25 mouse cellular contexts compared by ENCODE assay signal in genomic region chr2:74722949-74723348, GRCm38 (mm10). TPM values are rescaled to one million over a fixed set of nuclear protein-coding genes. Genes with fewer than 3 reads are reported as not detected.
DNase-seq lines count a peak whose midpoint lies in the region; ATAC-seq and TF ChIP-seq lines count a peak whose summit lies in the region.
"Had no signal": no experiment of that assay in that cellular context is flagged by ENCODE, and none has a peak within 500 bp of the region (broad histone marks: within the 10 kb centered on the region; RNA-seq: fewer than 3 reads in every experiment).

No protein-coding gene starts in this region.

- 47% methylated on average over 8 of the region's 8 CpGs for WGBS in intestine, embryonic 14.5 days
- 57% methylated on average over 8 of the region's 8 CpGs for WGBS in intestine, postnatal 0 days
- 4% methylated on average over 8 of the region's 8 CpGs for WGBS in hindbrain, embryonic 12.5 days
- 4% methylated on average over 8 of the region's 8 CpGs for WGBS in midbrain, embryonic 15.5 days

- no peaks in the 10 kb centered on the region for H3K9me3 ChIP-seq in intestine, embryonic 14.5 days (ENCODE audit: control insufficient read depth, low read length)
- H3K9me3 ChIP-seq in intestine, postnatal 0 days (ENCODE audit: control insufficient read depth) = no peaks in the 10 kb centered on the region
- H3K9me3 ChIP-seq in hindbrain, embryonic 12.5 days (replicated peaks) = no peaks in the 10 kb centered on the region
- no peaks in the 10 kb centered on the region for H3K9me3 ChIP-seq in midbrain, embryonic 15.5 days
- H3K9me3 ChIP-seq: heart, embryonic 13.5 days; midbrain, embryonic 13.5 days had no signal

- H3K4me2 ChIP-seq in intestine, embryonic 14.5 days (ENCODE audit: low read length) = peak overlapping the region; percentile 26; the same call in 1 of the 2 replicates
- H3K4me2 ChIP-seq in intestine, postnatal 0 days (replicated peaks; ENCODE audit: low read depth) = no peak overlapping the region
- H3K4me2 ChIP-seq in hindbrain, embryonic 12.5 days (replicated peaks) = peak overlapping the region; percentile 49
- H3K4me2 ChIP-seq in midbrain, embryonic 15.5 days = no peak overlapping the region
- H3K4me2 ChIP-seq: heart, embryonic 13.5 days; midbrain, embryonic 13.5 days had no signal

- H3K9ac ChIP-seq in intestine, embryonic 14.5 days (ENCODE audit: low read length) = no peak overlapping the region
- no peak overlapping the region for H3K9ac ChIP-seq in intestine, postnatal 0 days (ENCODE audit: low read depth, low read length)
- 0 out of 2 replicates have a peak overlapping the region, but pooled peaks have one; percentile 2 for H3K9ac ChIP-seq in hindbrain, embryonic 12.5 days
- H3K9ac ChIP-seq in midbrain, embryonic 15.5 days = no peak overlapping the region
- H3K9ac ChIP-seq: heart, embryonic 13.5 days; midbrain, embryonic 13.5 days had no signal

- H3K4me3 ChIP-seq in intestine, embryonic 14.5 days (ENCODE audit: low read depth, low read length) = no peak overlapping the region
- no peak overlapping the region for H3K4me3 ChIP-seq in intestine, postnatal 0 days (ENCODE audit: low read depth, low read length)
- peak overlapping the region; percentile 16 for H3K4me3 ChIP-seq in hindbrain, embryonic 12.5 days
- no peak overlapping the region for H3K4me3 ChIP-seq in midbrain, embryonic 15.5 days
- H3K4me3 ChIP-seq: heart, embryonic 13.5 days; midbrain, embryonic 13.5 days; myocyte had no signal

- peaks cover 25% of the 10 kb centered on the region for H3K4me1 ChIP-seq in intestine, embryonic 14.5 days (replicated peaks; ENCODE audit: control insufficient read depth, insufficient read depth, low read length)
- no peaks in the 10 kb centered on the region for H3K4me1 ChIP-seq in intestine, postnatal 0 days (replicated peaks; ENCODE audit: control insufficient read depth, insufficient read depth, low read length)
- no peaks in the 10 kb centered on the region for H3K4me1 ChIP-seq in hindbrain, embryonic 12.5 days
- 0 out of 2 replicates have a peak, but pooled peaks cover 3% of the 10 kb centered on the region for H3K4me1 ChIP-seq in midbrain, embryonic 15.5 days

- DNase-seq in intestine, embryonic 14.5 days (ENCODE audit: low spot score) = no peak
- DNase-seq in A20 (ENCODE audit: low read depth, low spot score) = peak; percentile 25
- peak; percentile 54 for DNase-seq in neural tube, embryonic 10.5 days (ENCODE audit: extremely low spot score, low spot score)
- DNase-seq in urinary bladder, postnatal 14 days (ENCODE audit: low spot score) = no peak
- DNase-seq: cerebellum, adult 8-10 months; gastrocnemius, postnatal 10 days; heart, adult 18-20 months; kidney, adult 18-20 months; liver; lung, postnatal 10 days; thymus, adult 18-20 months had no signal

- H3K36me3 ChIP-seq in intestine, embryonic 14.5 days (ENCODE audit: control insufficient read depth, insufficient read depth, low read length) = no peaks in the 10 kb centered on the region
- 0 out of 2 replicates have a peak, but pooled peaks cover 3% of the 10 kb centered on the region for H3K36me3 ChIP-seq in intestine, postnatal 0 days (ENCODE audit: control insufficient read depth, insufficient read depth)
- no peaks in the 10 kb centered on the region for H3K36me3 ChIP-seq in hindbrain, embryonic 12.5 days
- no peaks in the 10 kb centered on the region for H3K36me3 ChIP-seq in midbrain, embryonic 15.5 days (replicated peaks)
- H3K36me3 ChIP-seq: heart, embryonic 13.5 days; midbrain, embryonic 13.5 days had no signal

- no peak overlapping the region for H3K27ac ChIP-seq in intestine, embryonic 14.5 days (ENCODE audit: low read depth)
- H3K27ac ChIP-seq in intestine, postnatal 0 days (ENCODE audit: low read depth, low read length) = no peak overlapping the region
- H3K27ac ChIP-seq in hindbrain, embryonic 12.5 days = no peak overlapping the region
- H3K27ac ChIP-seq in midbrain, embryonic 15.5 days = no peak overlapping the region
- H3K27ac ChIP-seq: heart, embryonic 13.5 days; midbrain, embryonic 13.5 days had no signal

- ATAC-seq in intestine, embryonic 14.5 days (replicated peaks; ENCODE audit: low FRiP score, low TSS enrichment, low read depth) = no peak
- ATAC-seq in intestine, postnatal 0 days = no peak
- ATAC-seq in hindbrain, embryonic 12.5 days (ENCODE audit: low FRiP score) = no peak
- ATAC-seq in midbrain, embryonic 15.5 days (replicated peaks) = no peak
- ATAC-seq in megakaryocyte-erythroid progenitor cell, adult 5-6 weeks (replicated peaks; ENCODE audit: low FRiP score, low TSS enrichment, poor library complexity, severe bottlenecking) = no peak
- ATAC-seq: forebrain, embryonic 14.5 days; midbrain, embryonic 13.5 days had no signal

- H3K27me3 ChIP-seq in intestine, embryonic 14.5 days (replicated peaks; ENCODE audit: control insufficient read depth, insufficient read depth, low read length) = peaks cover 86% of the 10 kb centered on the region
- peaks cover 69% of the 10 kb centered on the region for H3K27me3 ChIP-seq in intestine, postnatal 0 days (replicated peaks; ENCODE audit: control insufficient read depth, insufficient read depth, low read length)
- peaks cover 100% of the 10 kb centered on the region for H3K27me3 ChIP-seq in hindbrain, embryonic 12.5 days
- peaks cover 99% of the 10 kb centered on the region for H3K27me3 ChIP-seq in midbrain, embryonic 15.5 days (replicated peaks)

- no peak for TF ChIP-seq CTCF in intestine, postnatal 0 days (IDR thresholded peaks at IDR 0.05; ENCODE audit: low read depth)

RNA-seq across cellular contexts. Expression of gene Gm28230, which starts 3.6 kb away (rescaled TPM):
- 0.38 and 0.66 TPM in 2 replicates for polyA plus RNA-seq in intestine, embryonic 14.5 days (2014; fragmentation: Nextera tagmentation; extraction: Ambion mirVana)
- 0.17 TPM in 1 of 2 replicates, not detected in the other for polyA plus RNA-seq in intestine, postnatal 0 days (2015; fragmentation: Nextera tagmentation; extraction: Ambion mirVana)
- polyA plus RNA-seq in hindbrain, embryonic 12.5 days (2016; fragmentation: Nextera tagmentation; extraction: Ambion mirVana) = 0.66 and 1.1 TPM in 2 replicates
- polyA plus RNA-seq in midbrain, embryonic 15.5 days (2015; fragmentation: Nextera tagmentation; extraction: Ambion mirVana) = not detected in 2 replicates
- total RNA-seq in megakaryocyte-erythroid progenitor cell, adult 5-6 weeks (2014; fragmentation: Nextera tagmentation) = not detected in 2 replicates
- not detected in 2 replicates for total RNA-seq in megakaryocyte-erythroid progenitor cell, adult 5-6 weeks (2017)
- total RNA-seq: common myeloid progenitor, adult 5-6 weeks; heart, adult 18-20 months; heart, postnatal 25 days; left cerebral cortex, postnatal 25 days; megakaryocyte progenitor cell, adult 5-6 weeks had no signal
- polyA plus RNA-seq: embryonic facial prominence, embryonic 11.5 days; forebrain, embryonic 14.5 days; liver, embryonic 16.5 days; midbrain, embryonic 13.5 days; myocyte had no signal

RNA-seq across cellular contexts. Expression of gene Hoxd4, which starts 11.2 kb away (rescaled TPM):
- 1.6 and 2.9 TPM in 2 replicates for polyA plus RNA-seq in intestine, embryonic 14.5 days (2014; fragmentation: Nextera tagmentation; extraction: Ambion mirVana)
- polyA plus RNA-seq in intestine, postnatal 0 days (2015; fragmentation: Nextera tagmentation; extraction: Ambion mirVana) = 0.20 and 0.51 TPM in 2 replicates
- 3.6 and 4.6 TPM in 2 replicates for polyA plus RNA-seq in hindbrain, embryonic 12.5 days (2016; fragmentation: Nextera tagmentation; extraction: Ambion mirVana)
- polyA plus RNA-seq in midbrain, embryonic 15.5 days (2015; fragmentation: Nextera tagmentation; extraction: Ambion mirVana) = not detected in 2 replicates
- total RNA-seq in megakaryocyte-erythroid progenitor cell, adult 5-6 weeks (2014; fragmentation: Nextera tagmentation) = not detected in 2 replicates
- not detected in 2 replicates for total RNA-seq in megakaryocyte-erythroid progenitor cell, adult 5-6 weeks (2017)
- total RNA-seq: common myeloid progenitor, adult 5-6 weeks; left cerebral cortex, postnatal 25 days; megakaryocyte progenitor cell, adult 5-6 weeks had no signal
- polyA plus RNA-seq: forebrain, embryonic 14.5 days; heart, embryonic 13.5 days; liver, embryonic 16.5 days; midbrain, embryonic 13.5 days; myocyte had no signal

RNA-seq across cellular contexts. Expression of gene Hoxd3, which starts 11.2 kb away (rescaled TPM):
- 27.6 and 27.8 TPM in 2 replicates for polyA plus RNA-seq in intestine, embryonic 14.5 days (2014; fragmentation: Nextera tagmentation; extraction: Ambion mirVana)
- 3.2 and 3.3 TPM in 2 replicates for polyA plus RNA-seq in intestine, postnatal 0 days (2015; fragmentation: Nextera tagmentation; extraction: Ambion mirVana)
- polyA plus RNA-seq in hindbrain, embryonic 12.5 days (2016; fragmentation: Nextera tagmentation; extraction: Ambion mirVana) = 69.6 and 83.5 TPM in 2 replicates
- 0.09 and 0.21 TPM in 2 replicates for polyA plus RNA-seq in midbrain, embryonic 15.5 days (2015; fragmentation: Nextera tagmentation; extraction: Ambion mirVana)
- total RNA-seq in megakaryocyte-erythroid progenitor cell, adult 5-6 weeks (2014; fragmentation: Nextera tagmentation) = not detected in 2 replicates
- not detected in 2 replicates for total RNA-seq in megakaryocyte-erythroid progenitor cell, adult 5-6 weeks (2017)
- total RNA-seq: common myeloid progenitor, adult 5-6 weeks; heart, adult 18-20 months; heart, postnatal 25 days; left cerebral cortex, postnatal 25 days; megakaryocyte progenitor cell, adult 5-6 weeks had no signal
- polyA plus RNA-seq: forebrain, embryonic 14.5 days; myocyte had no signal

RNA-seq across cellular contexts. Expression of gene Hoxd8, which starts 18.5 kb away (rescaled TPM):
- polyA plus RNA-seq in intestine, embryonic 14.5 days (2014; fragmentation: Nextera tagmentation; extraction: Ambion mirVana) = 6.1 and 8.4 TPM in 2 replicates
- polyA plus RNA-seq in intestine, postnatal 0 days (2015; fragmentation: Nextera tagmentation; extraction: Ambion mirVana) = 2.2 and 2.7 TPM in 2 replicates
- 0.14 and 0.46 TPM in 2 replicates for polyA plus RNA-seq in hindbrain, embryonic 12.5 days (2016; fragmentation: Nextera tagmentation; extraction: Ambion mirVana)
- polyA plus RNA-seq in midbrain, embryonic 15.5 days (2015; fragmentation: Nextera tagmentation; extraction: Ambion mirVana) = 0.08 and 0.10 TPM in 2 replicates
- not detected in 2 replicates for total RNA-seq in megakaryocyte-erythroid progenitor cell, adult 5-6 weeks (2014; fragmentation: Nextera tagmentation)
- total RNA-seq in megakaryocyte-erythroid progenitor cell, adult 5-6 weeks (2017) = not detected in 2 replicates
- total RNA-seq: common myeloid progenitor, adult 5-6 weeks; megakaryocyte progenitor cell, adult 5-6 weeks had no signal
- polyA plus RNA-seq: midbrain, embryonic 13.5 days; myocyte had no signal

RNA-seq across cellular contexts. Expression of gene Hoxd9, which starts 25.4 kb away (rescaled TPM):
- polyA plus RNA-seq in intestine, embryonic 14.5 days (2014; fragmentation: Nextera tagmentation; extraction: Ambion mirVana) = 3.9 and 6.8 TPM in 2 replicates
- 0.64 and 1.6 TPM in 2 replicates for polyA plus RNA-seq in intestine, postnatal 0 days (2015; fragmentation: Nextera tagmentation; extraction: Ambion mirVana)
- polyA plus RNA-seq in hindbrain, embryonic 12.5 days (2016; fragmentation: Nextera tagmentation; extraction: Ambion mirVana) = 0.10 TPM in 1 of 2 replicates, not detected in the other
- not detected in 2 replicates for polyA plus RNA-seq in midbrain, embryonic 15.5 days (2015; fragmentation: Nextera tagmentation; extraction: Ambion mirVana)
- total RNA-seq in megakaryocyte-erythroid progenitor cell, adult 5-6 weeks (2014; fragmentation: Nextera tagmentation) = not detected in 2 replicates
- total RNA-seq in megakaryocyte-erythroid progenitor cell, adult 5-6 weeks (2017) = not detected in 2 replicates
- total RNA-seq: common myeloid progenitor, adult 5-6 weeks; left cerebral cortex, postnatal 25 days; megakaryocyte progenitor cell, adult 5-6 weeks had no signal
- polyA plus RNA-seq: forebrain, embryonic 14.5 days; heart, embryonic 13.5 days; liver, embryonic 16.5 days; midbrain, embryonic 13.5 days; myocyte had no signal

Comparison
In these comparisons a context has a peak if more than half of its experiments do, and no peak if none do; other contexts are left out.
1. H3K4me2 ChIP-seq: peak in intestine, embryonic 14.5 days (single experiment) and hindbrain, embryonic 12.5 days (single experiment); none in intestine, postnatal 0 days (single experiment) and midbrain, embryonic 15.5 days (single experiment).
2. DNase-seq: peak in A20 (single experiment) and neural tube, embryonic 10.5 days (single experiment); none in intestine, embryonic 14.5 days (single experiment) and urinary bladder, postnatal 14 days (single experiment).